Mouse (Mus musculus): ENCODE results near the gene Blm.

- TF ChIP-seq POLR2A (IDR thresholded peaks at IDR 0.05; ENCODE audit: extremely low read depth, insufficient read depth, low read length) (no peak), CTCF (IDR thresholded peaks at IDR 0.05; ENCODE audit: extremely low read depth, insufficient read depth, low read length) (no peak)
These were observed 47.7 kb downstream of the Blm start for GRCm38 (mm10) chr7:80487239-80487638.
